In genomic region chr5:25030276-25030681, GRCm38 (mm10) we compare ENCODE assay signal across 10 mouse cellular contexts.
A peak's percentile ranks its signal among the peaks of the same experiment; 100 is the strongest.
DNase-seq lines count a peak whose midpoint lies in the region; ATAC-seq and TF ChIP-seq lines count a peak whose summit lies in the region.
"Had no signal": no experiment of that assay in that cellular context is flagged by ENCODE, and none has a peak within 500 bp of the region (broad histone marks: within the 10 kb centered on the region; RNA-seq: fewer than 3 reads in every experiment).

No protein-coding gene starts in this region.

- TF ChIP-seq POLR2A in heart, adult 2 months (IDR thresholded peaks at IDR 0.05; ENCODE audit: insufficient read depth, low read depth, low read length): no peak

- no peak for TF ChIP-seq CTCF in heart, adult 2 months (IDR thresholded peaks at IDR 0.05)

- intact Hi-C loops in gastrocnemius, postnatal 36 days (cut with DNase I): no loop called here
- intact Hi-C loops in heart, adult 2 months (cut with DNase I): no loop called here

- DNase-seq in gastrocnemius, postnatal 25 days: peak; percentile 33
- DNase-seq in gastrocnemius, postnatal 36 days: no peak
- peak in 1 of 2 experiments; percentile 58 for DNase-seq in heart, adult 2 months
- DNase-seq in liver: peak; percentile 67
- no peak for DNase-seq in hindbrain, embryonic 10.5 days (ENCODE audit: low spot score)
- no peak for DNase-seq in spleen, postnatal 4 days (ENCODE audit: low spot score in 2 of 2)
- DNase-seq in spleen, adult 12 weeks (ENCODE audit: low spot score): no peak
- DNase-seq: kidney, postnatal 25 days had no signal

- peak; percentile 88 for ATAC-seq in megakaryocyte-erythroid progenitor cell, adult 5-6 weeks (replicated peaks; ENCODE audit: low FRiP score, low TSS enrichment, poor library complexity, severe bottlenecking)

- no peak for TF ChIP-seq EP300 in heart, adult 2 months (IDR thresholded peaks at IDR 0.05; ENCODE audit: insufficient read depth, low read depth, low read length)

- no peaks in the 10 kb centered on the region for H3K9me3 ChIP-seq in hindbrain, embryonic 10.5 days
- H3K9me3 ChIP-seq: megakaryocyte, embryonic 14.5 days had no signal

- WGBS in heart, adult 2 months: 9% methylated on average over 3 of the region's 3 CpGs
- WGBS in hindbrain, embryonic 10.5 days: 72% methylated on average over 3 of the region's 3 CpGs

- peak overlapping the region; percentile 17; the same call in 1 of the 2 replicates for H3K27ac ChIP-seq in heart, adult 2 months
- no peak overlapping the region for H3K27ac ChIP-seq in hindbrain, embryonic 10.5 days

- H3K79me2 ChIP-seq in heart, adult 2 months (replicated peaks; ENCODE audit: control insufficient read depth, insufficient read depth, low read length): no peaks in the 10 kb centered on the region

- no peaks in the 10 kb centered on the region for H3K27me3 ChIP-seq in heart, adult 2 months (ENCODE audit: control insufficient read depth, insufficient read depth, low read length)
- H3K27me3 ChIP-seq in hindbrain, embryonic 10.5 days (ENCODE audit: insufficient read depth, poor library complexity, severe bottlenecking): no peaks in the 10 kb centered on the region

- H3K36me3 ChIP-seq in heart, adult 2 months (ENCODE audit: control insufficient read depth, insufficient read depth, low read length): no peaks in the 10 kb centered on the region
- H3K36me3 ChIP-seq in hindbrain, embryonic 10.5 days: no peaks in the 10 kb centered on the region

- H3K9ac ChIP-seq in heart, adult 2 months (ENCODE audit: low read depth, low read length): no peak overlapping the region

- peaks cover 11% of the 10 kb centered on the region for H3K4me1 ChIP-seq in heart, adult 2 months (ENCODE audit: control insufficient read depth, insufficient read depth, low read length)
- H3K4me1 ChIP-seq in hindbrain, embryonic 10.5 days (replicated peaks): peaks cover 16% of the 10 kb centered on the region; the same call in 1 of the 2 replicates

- H3K4me3 ChIP-seq in heart, adult 2 months: no peak overlapping the region
- no peak overlapping the region for H3K4me3 ChIP-seq in hindbrain, embryonic 10.5 days

Comparison
In these comparisons a context has a peak if more than half of its experiments do, and no peak if none do; other contexts are left out.
1. DNase-seq: peak in gastrocnemius, postnatal 25 days (single experiment) and liver (single experiment); none in gastrocnemius, postnatal 36 days (0 of 2), hindbrain, embryonic 10.5 days (single experiment), spleen, postnatal 4 days (0 of 2) and spleen, adult 12 weeks (single experiment).